Mouse (Mus musculus) gonadal fat pad, adult 2 months (tissue): ENCODE results near the gene Dnaaf3. TPM values are rescaled to one million over a fixed set of nuclear protein-coding genes. Genes with fewer than 3 reads are reported as not detected.

Source experiments
- DNase-seq: peaks from one replicate; pipeline ENCODE4 v3.0.0-alpha.2; 2012; ENCODE audit warnings: low read depth
- polyA plus RNA-seq: library from polyadenylated mRNA; depleted of rRNA; stranded (reverse); fragments of >200 nt; gene quantifications from 2 replicates; pipeline ENCODE4 v1.2.3, GENCODE M21; 2012; rRNA removed

Dnaaf3 gene
- polyA plus RNA-seq, 1 experiment: 4.7 TPM

DNA sequence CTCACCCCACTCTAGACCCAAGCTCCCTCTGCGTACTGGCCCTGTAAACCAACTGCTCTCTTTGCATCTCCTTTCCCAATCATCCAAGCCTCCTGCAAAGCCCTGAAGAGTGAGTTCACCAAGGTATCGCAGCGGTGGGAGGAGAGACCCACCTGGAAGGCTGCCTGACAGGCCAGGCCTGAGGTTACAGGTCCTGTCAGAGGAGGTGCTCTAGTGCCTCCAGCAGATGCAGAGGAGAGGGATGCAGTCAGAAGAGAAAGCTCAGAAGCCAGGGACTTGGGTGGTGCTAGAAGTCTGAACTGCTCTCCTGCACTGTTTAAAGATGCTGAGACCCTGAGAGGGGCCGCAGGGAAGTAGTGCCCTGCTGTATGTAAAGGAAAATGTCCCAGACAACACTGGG lies 33.2 kb downstream of the Dnaaf3 start:
- no peak for DNase-seq

DNA sequence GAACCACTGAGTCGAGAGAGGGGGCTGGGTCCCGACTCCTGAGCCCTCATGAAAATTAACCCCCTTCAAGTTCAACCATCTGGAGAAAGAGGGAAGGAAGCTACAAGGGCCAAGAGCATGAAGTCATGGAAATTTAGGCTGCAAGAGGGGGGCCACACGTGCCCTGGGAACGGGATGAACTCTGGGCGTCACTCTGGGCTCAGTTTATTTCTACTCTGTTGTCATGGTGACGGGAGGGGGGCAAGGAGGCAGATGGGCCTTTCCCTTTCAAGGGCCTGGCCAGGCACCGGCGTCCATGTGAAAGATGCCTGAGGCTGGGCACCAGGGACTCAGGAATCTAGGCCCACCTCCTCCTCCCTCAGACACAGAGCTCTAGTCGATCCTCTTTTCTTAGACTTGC lies 34.0 kb downstream of the Dnaaf3 start:
- DNase-seq: no peak

DNA sequence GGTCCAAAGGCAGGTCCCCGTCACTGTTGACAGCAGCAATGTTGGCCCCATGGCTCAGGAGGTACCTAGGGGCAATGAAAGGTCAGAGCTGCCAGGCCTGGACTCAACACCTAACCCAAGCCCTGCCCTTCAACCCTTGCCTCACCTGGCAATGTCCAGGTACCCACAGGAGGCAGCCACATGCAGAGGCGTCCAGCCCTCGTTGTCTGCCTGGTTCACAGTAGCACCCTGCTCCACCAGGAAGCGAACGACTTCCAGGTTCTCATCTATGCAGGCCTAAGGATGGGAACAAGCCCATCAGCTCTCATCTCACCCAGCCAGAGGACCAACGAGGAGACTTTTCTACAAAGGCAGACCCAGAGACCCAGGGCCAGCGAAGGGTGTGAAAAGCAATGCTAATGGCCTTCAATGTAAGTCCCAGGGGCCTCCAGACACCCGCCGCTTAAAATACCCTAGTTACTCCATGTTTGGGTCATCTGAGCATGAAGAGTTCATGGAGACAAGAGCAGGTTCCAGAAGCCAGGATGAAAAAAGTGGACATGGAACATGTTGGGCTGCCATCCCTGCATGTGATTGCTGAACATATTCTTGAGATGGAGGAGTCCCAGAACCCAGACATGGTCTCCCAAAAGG lies 34.9 kb downstream of the Dnaaf3 start:
- no peak for DNase-seq

DNA sequence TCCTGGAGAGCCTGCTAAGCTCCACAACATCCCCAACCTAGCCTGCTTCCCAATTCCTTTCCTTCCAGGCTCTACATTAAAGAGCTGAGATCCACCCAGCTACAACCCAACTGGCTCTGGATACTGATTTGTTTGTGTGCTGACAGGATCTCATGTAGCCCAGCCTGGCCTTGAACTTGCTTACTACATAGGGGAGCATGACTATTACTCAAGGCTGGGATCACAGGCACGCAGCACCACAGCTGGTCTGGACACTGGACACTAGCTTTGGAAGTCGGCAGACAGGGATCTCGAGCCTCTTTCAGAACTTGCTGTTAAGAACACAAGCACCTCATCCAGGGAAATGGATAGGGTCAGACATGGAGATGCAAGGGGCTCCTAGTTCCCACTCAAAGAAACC lies 35.8 kb downstream of the Dnaaf3 start:
- DNase-seq: no peak

DNA sequence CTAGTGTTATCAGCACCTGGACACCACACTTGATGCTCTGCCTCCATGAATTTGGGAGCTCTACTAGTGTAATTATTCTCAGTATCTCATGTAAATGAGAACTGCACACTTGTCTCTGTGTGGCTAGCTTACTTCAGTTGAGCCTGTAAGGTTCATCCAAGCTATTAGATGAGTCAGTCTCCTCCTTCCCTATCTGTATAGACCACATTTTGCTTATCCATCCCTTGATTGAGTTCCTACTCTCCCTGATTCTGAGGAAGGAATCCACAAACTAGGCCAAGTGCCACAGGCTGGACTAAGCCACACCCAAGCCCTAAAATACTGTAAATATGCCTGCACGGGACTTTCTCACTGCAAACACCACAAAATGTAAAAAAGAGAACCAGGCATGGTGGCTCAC lies 38.3 kb downstream of the Dnaaf3 start:
- no peak for DNase-seq

DNA sequence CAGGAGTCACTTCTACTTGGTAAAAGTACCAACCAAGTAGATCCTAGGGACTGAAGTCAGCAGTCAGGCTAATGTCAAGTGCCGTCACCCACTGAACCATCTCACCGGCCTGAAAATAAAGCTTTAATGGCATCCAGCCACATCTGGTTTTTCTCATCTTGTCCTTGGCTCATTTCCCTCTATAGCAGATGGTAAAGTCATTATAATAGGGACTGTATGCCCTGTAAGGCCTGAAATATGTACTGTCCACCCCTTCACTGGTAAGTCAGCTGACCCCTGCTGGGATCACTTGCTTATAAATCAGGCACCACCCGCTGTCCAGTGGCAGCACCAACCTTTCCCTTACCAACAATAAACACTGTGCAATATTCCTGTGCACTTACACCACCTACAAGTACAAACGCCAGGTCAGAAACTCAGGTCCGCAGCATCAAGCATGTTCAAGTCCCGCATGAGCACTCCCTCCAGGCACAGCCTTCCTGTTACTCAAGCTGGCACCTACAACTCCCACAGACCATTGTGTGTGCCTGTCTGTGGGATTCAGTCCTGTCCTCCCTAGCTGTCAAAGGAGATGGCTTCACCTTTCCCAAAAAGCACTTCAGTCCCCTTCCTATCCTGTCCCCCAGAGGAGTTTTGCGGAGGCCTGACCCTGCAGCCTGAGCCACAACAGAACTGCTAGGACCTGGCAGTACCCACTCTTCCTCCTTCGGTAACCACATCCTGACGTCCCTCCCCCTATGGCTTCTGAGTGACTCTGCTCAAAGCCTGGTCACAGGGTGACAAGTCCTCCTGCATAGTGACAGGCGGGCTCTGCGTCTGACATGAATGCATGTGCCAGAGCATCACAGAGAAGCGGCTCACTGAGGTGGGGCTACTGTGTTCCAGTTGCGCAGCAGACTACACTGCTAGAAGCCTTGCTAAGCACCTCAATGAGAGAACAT lies 39.7 kb downstream of the Dnaaf3 start:
- no peak for DNase-seq

DNA sequence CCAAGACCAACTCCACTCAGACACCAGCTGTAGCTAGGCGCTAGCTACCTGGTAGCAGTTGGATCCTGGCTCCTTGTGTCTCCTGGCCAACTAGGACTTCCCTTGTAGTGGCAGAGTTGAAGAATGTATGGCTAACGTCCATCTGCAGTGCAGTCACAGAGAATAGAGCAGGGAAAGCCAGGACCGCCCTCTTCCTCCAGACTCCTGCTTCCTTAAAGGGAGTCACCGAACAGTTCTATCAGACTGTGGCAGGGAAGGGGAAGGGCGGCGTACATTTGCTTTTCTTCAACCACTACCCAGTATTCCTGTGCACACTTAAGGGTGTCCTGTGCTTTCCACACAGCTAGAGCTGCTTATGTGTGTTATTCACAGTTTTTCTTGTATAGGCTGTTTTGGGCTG lies 40.9 kb downstream of the Dnaaf3 start:
- no peak for DNase-seq

DNA sequence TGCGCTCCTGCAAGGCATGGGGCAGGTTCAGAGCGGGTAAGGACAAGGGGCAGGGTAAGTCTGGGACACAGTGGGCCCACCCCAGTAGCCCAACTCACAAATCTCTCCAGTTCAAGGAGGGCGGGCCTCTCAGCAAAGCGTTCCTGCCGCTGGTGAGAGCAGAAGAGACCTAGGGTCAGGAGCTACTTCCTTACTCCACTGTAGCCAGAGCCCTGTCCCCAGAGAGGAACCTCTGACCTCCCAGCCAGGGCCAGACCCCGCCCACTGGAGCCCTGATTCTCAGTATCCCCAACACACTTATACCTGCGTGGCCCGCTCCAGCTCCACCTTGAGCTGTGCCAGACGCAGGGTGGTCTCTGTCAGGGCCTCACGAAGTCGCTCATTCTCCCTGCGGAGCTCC lies 50.0 kb downstream of the Dnaaf3 start:
- no peak for DNase-seq

DNA sequence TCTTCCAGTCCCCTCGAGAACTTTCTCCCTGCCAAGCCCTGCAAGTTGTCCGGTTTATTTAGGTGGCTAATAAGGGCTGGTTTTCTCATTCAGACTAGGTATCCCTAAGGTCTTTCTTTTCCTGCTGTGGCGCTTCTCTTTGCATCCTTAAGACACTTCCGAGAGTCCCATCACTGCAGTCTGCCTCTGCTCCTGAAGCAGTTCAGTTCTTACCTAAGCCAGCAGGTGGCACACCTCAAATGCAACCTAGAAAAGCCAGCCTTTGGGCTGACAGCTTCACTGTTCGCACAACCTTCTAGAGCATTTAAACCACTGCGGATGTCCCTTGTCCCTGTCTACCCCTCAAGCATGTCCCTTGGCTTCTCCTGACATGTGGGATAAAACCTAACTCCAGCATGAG lies 52.6 kb downstream of the Dnaaf3 start:
- no peak for DNase-seq

DNA sequence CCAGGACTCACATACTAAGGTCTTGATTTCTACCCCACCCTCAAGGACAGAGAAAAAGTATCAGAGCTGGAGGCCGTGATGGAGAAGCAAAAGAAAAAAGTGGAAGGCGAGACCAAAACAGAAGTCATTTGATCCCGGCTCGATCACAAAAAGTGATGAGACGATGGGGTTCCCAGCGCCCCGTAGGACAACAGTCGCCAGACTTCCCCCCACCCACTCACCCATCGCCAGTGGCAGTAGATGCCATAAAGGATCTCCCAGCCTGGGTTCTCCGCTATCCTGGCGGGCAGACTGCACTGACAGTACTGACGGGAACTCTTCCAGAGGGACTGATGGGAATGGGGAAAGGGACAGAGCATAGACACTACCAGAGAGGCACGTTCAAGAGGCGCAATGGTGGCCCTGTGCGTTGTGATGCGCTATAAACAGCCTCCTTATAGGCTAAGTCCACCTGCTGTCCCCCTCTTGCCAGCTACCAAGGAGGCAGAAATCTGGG lies 53.4 kb downstream of the Dnaaf3 start:
- DNase-seq: no peak

DNA sequence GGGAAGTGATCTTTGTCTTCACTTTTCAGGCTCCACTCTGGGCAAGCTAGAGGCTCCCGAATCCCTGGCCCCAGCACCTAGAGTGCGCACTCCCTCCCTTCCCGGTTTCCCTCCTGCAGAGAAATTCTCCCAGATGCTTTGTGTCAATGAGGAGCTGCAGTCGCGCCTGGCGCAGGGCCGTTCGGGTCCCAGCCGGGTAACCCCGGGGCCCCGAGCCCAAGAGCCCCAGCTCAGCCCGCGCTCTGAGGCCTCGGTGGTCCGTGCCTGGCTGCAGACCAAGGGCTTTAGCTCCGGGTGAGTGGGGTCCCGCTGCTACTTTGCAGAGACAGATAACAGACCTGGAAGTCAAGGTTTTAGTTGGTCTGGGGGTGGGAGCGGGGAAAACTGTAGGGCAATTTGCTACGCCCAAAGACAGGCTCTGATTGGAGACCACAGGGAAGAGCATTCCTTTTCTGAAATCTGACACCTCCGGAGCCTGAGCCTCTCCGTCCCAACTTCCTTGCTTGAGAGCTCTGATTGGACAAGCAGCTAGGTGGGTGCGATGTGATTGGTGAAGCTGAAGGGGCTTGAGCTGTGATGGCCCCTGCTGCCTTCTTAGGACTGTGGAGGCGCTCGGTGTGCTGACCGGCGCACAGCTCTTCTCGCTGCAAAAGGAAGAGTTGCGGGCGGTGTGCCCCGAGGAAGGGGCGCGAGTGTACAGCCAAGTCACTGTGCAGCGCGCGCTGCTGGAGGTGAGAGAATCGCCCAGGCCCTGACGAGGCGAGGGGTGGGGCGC lies 54.0 kb downstream of the Dnaaf3 start:
- DNase-seq: no peak

DNA sequence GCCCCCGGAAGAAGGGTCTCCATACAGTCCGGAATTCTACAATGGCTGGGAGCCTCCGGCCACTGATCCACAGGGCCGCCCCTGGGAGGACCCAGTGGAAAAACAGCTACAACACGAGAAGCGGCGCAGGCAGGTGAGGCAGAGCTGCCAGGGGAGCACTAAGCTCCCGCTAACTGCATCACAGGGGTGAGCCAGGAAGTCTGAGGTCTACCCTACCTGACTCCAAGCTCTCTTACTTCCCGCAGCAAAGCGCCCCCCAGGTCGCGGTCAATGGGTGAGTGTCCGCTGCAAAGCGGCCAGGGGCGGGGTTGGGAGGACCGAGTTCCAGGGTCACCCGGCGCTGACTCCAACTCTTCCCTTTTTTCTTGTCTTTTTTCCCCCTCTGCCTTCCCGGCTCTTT lies 58.3 kb downstream of the Dnaaf3 start:
- DNase-seq: no peak

Other genes with a start within 250 kb of the Dnaaf3 start
- gene Ncr1, start 194.7 kb downstream of the Dnaaf3 start, polyA plus RNA-seq: 0.42 and 0.89 TPM in 2 replicates
- not detected in 2 replicates for gene Gp6, start 134.7 kb downstream of the Dnaaf3 start, polyA plus RNA-seq
- gene Rdh13, start 86.8 kb downstream of the Dnaaf3 start, polyA plus RNA-seq: 16.0 and 17.4 TPM in 2 replicates
- gene Eps8l1, start 71.8 kb downstream of the Dnaaf3 start, polyA plus RNA-seq: 9.1 and 11.3 TPM in 2 replicates
- 57.8 and 59.3 TPM in 2 replicates for gene Ppp1r12c, start 30.8 kb downstream of the Dnaaf3 start, polyA plus RNA-seq
- 4.9 and 8.0 TPM in 2 replicates for gene Tnnt1, start 16.1 kb downstream of the Dnaaf3 start, polyA plus RNA-seq
- gene Tnni3, start 8.2 kb downstream of the Dnaaf3 start, polyA plus RNA-seq: 2.5 and 5.1 TPM in 2 replicates
- 0.09 and 0.81 TPM in 2 replicates for gene Syt5, start 15.1 kb upstream of the Dnaaf3 start, polyA plus RNA-seq
- 0.05 TPM in 1 of 2 replicates, not detected in the other for gene Ptprh, start 71.6 kb upstream of the Dnaaf3 start, polyA plus RNA-seq
- gene Tmem86b, start 99.0 kb upstream of the Dnaaf3 start, polyA plus RNA-seq: 13.0 and 16.5 TPM in 2 replicates
- 120 and 134 TPM in 2 replicates for gene Ppp6r1, start 126.6 kb upstream of the Dnaaf3 start, polyA plus RNA-seq
- gene Hspbp1, start 152.6 kb upstream of the Dnaaf3 start, polyA plus RNA-seq: 28.9 and 31.8 TPM in 2 replicates
- 3.3 TPM in 2 replicates for gene Brsk1, start 158.2 kb upstream of the Dnaaf3 start, polyA plus RNA-seq
- gene Tmem150b, start 192.8 kb upstream of the Dnaaf3 start, polyA plus RNA-seq: 0.89 and 1.2 TPM in 2 replicates
- gene Kmt5c, start 207.7 kb upstream of the Dnaaf3 start, polyA plus RNA-seq: 71.4 and 75.9 TPM in 2 replicates
- 36.7 and 37.2 TPM in 2 replicates for gene Cox6b2, start 220.6 kb upstream of the Dnaaf3 start, polyA plus RNA-seq
- gene Fam71e2, start 238.8 kb upstream of the Dnaaf3 start, polyA plus RNA-seq: 0.26 and 0.80 TPM in 2 replicates